Mouse (Mus musculus) kidney, postnatal 10 days (tissue): ENCODE data around the gene Pnpla3.
A peak's percentile ranks its signal among the peaks of the same experiment; 100 is the strongest.

ENCODE experiments used
- DNase-seq: peaks from one replicate; pipeline ENCODE4 v3.0.0; 2021; ENCODE audit warnings: mixed read lengths

The Pnpla3 gene

DNA sequence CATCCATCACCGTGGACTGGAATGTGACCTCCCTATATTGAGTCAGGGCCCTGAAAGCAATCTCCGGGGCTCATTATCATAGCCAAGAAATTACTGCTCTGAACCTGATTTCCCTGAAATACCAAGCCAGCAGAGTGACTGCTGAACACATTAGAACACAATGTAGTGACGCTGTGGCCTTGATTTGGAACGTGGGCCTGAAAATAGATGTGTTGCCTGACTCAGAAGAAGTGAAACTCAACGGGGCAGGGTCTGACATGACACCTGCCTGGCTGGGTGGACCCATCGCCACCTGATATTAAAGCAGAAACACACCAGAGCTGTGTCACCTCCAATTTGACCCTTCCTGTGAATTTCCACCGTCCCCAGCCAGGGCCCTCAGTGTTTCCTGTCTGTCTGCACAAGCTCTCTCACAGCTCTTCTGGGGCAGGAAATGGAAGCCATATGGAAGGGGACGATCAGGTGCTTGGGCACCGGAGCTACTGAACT lies 51.2 kb downstream of the Pnpla3 start:
- peak; percentile 50 for DNase-seq

DNA sequence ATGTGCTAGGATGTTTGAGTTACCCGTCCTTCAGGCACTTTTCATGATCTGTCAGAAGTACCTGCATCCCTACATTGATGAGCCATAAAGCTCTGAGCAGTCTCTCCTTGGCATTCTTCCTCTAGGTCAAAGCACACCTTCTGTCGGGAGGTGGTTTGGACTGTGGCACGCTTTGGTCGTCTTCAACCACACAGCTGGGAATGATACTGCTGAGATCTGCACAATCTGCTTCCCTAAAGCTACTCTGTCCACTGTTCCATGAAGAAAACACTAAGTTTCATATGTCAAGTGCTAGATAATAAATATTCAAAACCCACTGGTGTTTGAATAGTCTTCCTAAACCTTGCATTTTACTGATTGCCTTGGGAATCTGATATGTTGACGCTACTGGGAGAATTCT lies 53.9 kb downstream of the Pnpla3 start:
- DNase-seq, result no peak

DNA sequence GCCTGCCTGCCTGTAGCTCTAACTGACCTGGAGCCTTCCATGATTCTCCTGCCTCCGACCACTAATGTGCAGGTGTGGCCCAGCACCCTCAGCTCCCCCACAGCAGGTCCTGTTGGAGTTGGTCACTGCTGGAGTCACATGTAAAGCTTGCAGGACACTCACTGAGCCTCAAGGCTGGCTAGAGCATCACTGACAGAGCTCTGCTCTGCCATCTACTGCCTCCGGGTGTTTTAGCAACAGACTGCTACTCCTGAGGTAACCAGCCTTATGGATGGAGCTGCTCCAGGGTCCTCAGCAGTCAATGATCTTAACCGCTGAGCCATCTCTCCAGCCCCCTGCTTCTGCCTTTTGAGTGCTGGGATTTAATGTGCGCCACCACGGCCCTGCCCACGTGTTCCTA lies 55.8 kb downstream of the Pnpla3 start:
- peak; percentile 51 for DNase-seq

DNA sequence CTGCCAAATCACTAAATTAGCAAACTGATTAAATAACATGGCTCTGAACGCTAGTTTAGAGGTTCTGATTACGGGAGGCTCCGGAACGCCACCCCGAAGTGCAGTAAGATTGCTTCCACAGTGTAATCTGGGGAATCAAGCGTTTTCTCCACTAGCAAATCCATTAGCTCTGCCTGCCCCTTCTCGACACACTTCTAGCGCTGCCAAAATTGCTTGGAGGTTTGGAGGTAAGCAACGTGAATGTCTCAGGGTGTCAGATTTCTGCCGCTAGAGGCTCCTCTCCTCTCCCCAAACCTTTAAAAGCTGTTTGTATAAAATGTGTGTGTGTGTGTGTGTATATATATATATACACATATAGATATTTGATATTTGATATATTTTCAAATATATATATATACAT lies 57.1 kb downstream of the Pnpla3 start:
- DNase-seq, result no peak

DNA sequence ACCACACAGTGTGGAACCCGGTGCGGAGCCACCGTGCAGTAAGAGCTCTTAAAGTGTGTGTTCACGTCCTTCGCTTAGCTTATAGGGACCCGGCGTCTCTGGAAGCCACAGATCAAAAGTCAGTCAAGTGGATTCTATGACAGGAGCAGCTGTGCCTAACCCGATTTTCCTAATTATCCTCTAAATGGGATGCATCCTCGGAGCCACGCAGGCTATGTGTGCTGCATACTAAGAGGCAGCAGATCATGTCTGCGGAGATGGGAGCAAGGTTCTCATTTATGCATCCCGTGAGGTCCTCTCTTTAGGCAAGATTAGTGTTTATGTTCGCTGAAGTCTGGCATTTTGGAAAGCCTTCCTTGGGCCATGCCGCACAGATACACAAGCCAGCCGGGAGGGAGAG lies 59.3 kb downstream of the Pnpla3 start:
- no peak for DNase-seq

DNA sequence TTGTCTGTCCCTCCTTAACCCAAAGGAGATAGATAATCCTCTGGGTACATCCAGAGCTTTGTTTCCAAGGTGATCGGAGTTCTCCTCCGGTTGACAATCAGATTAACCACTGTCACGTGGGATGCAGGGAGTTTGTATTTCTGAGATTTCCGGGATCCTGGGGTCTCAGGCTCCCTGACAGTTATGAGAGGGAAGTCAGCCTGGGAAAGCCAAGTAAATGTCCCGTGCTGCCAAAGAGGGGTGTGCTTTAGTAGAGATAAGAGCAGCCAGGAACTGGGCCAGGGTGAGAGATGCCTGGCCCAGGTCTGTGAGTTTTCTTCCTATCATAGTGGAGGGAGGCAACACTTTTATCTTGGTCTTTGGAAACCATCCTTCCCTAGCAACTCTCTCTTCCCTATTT lies 63.0 kb downstream of the Pnpla3 start:
- DNase-seq, result no peak

DNA sequence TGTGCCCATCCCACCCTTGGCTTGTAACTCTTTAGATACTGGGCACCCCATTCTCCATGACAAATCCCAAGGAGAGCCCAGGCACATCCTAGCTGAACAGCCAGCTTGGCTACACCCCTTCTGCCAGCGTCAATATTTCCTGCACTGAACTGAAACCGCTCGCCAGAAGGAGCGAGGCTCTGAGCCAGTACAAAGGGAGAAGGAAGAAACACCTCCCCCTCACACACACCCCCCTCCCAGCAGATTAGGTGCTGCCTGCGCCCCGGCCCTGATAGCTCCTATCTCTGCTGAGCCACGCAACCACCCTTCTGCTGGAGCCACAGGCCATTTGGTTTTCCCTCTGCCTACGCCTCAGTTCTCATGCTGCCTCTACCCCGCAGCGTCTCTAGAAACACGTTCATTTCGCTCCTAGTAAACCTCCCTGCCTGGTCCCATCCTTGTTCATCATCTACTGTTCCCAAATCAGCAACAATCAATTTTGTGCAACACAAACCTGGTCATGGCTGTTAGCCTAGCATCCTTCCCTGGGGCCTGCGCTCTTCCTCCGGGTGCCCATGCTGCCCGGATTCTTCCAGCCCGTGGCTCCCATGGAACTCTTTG lies 63.6 kb downstream of the Pnpla3 start:
- peak; percentile 48 for DNase-seq

DNA sequence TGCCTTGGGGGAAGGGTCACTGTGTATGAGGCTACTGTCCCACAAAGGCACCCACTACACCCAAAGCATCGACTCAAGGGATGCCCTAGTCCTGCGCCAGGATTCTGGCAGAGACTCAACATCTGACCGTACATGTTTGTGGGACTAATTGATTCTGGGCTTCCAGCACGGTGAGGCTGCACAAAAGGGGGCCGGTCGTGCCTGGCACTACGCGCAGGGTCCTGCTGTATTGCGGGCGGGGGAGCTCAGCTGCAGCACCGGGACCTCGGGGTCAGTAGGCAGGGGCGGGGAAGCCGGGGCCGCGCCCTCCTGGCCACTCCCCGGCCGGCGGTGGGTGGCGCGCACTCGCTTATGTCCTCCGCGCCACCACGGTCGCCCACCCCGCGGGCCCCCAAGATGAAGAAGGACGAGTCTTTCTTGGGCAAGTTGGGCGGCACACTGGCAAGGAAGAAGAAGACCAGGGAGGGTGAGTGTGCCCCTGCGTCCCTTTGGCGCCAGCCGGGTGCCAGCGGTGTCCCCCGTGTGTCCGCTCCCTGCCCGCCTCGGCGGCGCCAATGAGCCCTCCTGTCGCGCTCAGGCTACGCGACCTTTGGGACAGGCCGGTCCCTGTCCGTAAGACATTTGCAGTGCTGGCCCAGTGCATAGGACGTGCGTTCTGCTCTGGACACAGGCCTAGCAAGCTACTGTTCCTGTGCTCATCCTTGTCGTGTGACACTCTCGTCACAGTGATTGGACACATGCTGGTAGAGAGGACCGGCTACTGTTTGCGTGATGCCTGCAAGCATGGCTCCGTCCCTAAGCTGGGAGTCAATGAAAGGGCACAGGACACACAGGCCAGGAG lies 64.3 kb downstream of the Pnpla3 start, which contains the start of gene Parvb:
Gene Parvb (plus strand): TSS at position 323 of the 841 bp plus-strand sequence.
- peak; percentile 76 for DNase-seq

DNA sequence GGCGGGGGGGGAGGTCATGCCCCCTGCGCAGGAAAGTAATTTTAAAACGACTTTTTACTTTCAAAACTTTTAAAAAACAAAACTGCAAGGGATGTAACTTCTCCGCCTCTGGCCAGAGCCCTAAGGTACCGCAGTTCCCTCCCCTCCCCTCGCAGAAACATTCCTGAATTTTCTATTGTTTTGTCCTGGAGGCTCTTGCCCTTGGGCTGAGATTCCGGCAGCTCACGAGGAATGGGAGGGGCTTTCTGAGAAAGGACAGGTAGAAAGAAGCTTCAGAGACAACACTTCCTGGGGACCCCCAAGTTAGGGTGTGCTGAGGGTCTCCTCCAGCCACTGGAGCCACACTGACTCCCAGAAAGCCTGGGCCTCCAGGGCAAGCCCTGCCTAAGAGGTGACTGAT lies 65.0 kb downstream of the Pnpla3 start:
- DNase-seq, result no peak

DNA sequence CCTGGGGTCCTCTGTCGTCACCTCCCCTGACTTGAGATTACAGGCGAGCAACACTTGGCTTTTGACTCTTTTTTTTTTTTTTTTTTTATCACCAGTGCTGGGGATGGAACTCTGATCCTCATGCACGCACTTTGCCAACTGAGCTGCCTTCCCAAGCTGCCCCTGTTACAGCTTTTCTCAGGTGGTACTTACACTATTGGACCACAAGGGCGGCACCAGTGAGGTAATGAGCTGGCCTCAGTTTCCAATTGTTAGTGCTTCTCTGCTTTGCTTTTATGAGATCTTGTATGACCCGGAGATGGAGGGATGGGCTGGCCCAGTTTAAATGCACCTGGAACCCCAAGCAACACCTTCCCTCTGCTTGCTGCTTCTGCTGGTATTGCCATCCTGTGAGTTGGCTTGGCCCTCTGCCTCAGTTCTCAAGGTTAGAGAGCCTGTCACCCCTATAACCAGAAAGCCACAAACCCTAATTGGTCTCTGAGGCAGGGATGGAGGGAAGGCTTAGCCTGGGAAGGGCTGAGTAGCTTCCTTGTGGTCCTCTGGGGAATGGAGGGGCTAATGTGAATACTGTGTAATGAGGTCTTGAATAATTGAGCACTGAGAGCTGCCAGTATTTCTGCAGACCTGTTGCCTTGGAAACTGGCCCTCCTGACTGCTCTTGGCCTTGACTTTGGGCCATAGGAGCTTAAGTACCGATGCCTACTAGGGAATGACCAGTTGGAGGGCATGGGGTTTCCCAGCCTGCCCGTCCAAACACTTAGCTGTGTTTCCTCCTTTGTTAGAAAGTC lies 67.4 kb downstream of the Pnpla3 start:
- DNase-seq, result no peak

DNA sequence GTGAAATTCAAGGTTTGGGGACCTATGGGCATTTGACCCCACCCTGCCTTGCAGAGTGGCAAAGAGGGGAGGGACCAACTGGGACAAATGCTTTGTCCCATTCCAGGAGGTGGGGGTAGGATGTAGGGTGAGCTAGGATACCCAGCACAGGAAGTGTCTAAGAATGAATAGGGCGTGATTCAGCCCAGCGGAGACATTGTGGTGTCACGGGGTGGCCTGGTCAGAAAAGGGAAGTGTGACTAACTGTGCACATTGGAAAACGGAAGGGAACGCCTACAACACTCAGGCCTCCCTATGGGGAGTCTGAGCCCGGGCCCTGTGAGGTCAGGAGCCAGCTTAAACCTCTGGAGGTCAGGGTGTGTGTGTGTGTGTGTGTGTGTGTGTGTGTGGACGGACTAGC lies 68.0 kb downstream of the Pnpla3 start:
- DNase-seq, result peak; percentile 67
